Mouse (Mus musculus) heart, adult 2 months (tissue): ENCODE results near the gene Nxt2.

Source experiments
- CTCF ChIP-seq: fragments of 200-600 bp; IDR thresholded peaks from 2 replicates; pipeline ENCODE4 v1.8.1; 2022; ENCODE audit warnings: antibody characterized with exemption, mild to moderate bottlenecking, moderate library complexity
- EP300 ChIP-seq: fragments of 200-500 bp; IDR thresholded peaks from 2 replicates; pipeline ENCODE4 v1.6.1; 2011; ENCODE audit warnings: low read depth, low read length, control low read depth; ENCODE audit not compliant: insufficient read depth
- POLR2A ChIP-seq: fragments of 200-500 bp; IDR thresholded peaks from 2 replicates; pipeline ENCODE4 v1.6.1; 2011; ENCODE audit warnings: mild to moderate bottlenecking, low read depth, low read length, control low read depth; ENCODE audit not compliant: insufficient read depth

- TF ChIP-seq POLR2A (no peak), CTCF (no peak), EP300 (no peak)
Measured at GRCm38 (mm10) chrX:142276031-142276430, 49.5 kb downstream of the Nxt2 start.
